Mouse (Mus musculus): ENCODE measurements around the gene Map3k13.
"Not testable (repeated sequence)": the region's sequence is repeated elsewhere in the genome, so short reads cannot be mapped to it uniquely, and the experiment has no call there.

The Map3k13 gene

DNA sequence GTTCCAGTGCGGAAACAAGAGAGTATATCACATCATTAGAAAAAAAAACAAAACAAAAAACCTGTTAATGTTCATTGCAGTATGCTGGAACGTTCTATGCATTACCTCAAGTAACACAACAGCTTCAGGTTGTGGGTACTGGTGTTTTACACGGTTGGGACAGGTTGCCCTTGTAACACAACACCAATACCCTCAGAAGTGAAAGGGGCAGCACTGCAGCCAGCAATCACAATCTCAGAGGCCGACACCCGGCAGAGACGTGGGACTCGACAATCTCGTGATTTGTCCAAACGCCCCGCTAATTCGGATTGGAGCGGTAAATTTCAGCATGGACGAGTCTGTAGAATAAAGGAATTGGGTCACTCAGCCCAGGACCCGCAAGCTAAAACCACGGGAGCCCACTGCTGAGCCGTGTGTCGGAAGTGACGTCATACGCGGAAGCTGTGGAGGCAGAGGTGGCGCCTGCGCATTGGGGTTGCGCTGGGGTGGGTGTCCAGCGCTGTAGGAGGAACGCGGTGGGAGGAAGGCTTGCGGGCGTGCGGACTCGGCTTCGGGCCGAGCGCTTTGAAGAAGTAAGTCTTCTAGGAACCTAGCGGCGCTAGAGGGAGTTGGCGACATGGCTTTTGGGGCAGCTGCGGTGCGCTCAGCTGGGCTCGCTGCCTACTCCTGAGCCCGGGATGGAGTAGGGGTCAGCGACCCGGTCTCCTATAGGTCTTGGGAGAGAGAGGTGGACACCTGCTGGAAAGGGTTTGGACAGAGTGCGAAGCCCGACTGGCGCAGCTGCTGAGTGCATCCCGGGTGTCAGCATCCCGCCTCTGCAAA, at the start of gene Map3k13:
TSS of gene Map3k13 (plus strand) at position 472 of the 822 bp plus-strand sequence.
- peak; percentile 97 for DNase-seq

- DNase-seq = no peak
Measured at GRCm38 (mm10) chr16:21758447-21758846, 35.7 kb upstream of the Map3k13 start.

- no peak for DNase-seq
Measured at GRCm38 (mm10) chr16:21768255-21768654, 25.9 kb upstream of the Map3k13 start.

DNA sequence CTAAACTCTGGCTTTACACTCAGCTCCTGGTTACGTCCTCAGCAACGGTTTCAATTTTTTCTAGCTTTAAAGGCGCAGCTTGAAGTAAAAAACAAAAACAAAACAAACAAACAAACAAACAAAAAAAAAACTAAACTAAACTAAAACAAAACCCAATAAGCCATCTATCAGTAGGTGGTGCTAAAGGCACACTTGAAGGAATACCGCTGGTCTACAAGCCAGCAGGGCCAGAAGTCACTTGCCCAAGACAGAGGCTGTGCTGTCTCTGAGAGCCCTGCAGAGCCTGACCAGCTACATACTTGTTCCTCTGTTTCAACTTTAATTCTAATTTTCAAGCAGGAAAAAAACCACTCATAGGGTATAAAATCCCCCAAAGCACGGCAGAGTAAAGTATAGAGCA, 24.5 kb upstream of the Map3k13 start:
- peak; percentile 25 for DNase-seq

GRCm38 (mm10) chr16:21774725-21775124, 19.4 kb upstream of the Map3k13 start:
- DNase-seq = no peak

GRCm38 (mm10) chr16:21778293-21778866, 15.8 kb upstream of the Map3k13 start:
- peak; percentile 56 for DNase-seq

- DNase-seq = no peak
Measured at GRCm38 (mm10) chr16:21779149-21779548, 15.0 kb upstream of the Map3k13 start.

DNA sequence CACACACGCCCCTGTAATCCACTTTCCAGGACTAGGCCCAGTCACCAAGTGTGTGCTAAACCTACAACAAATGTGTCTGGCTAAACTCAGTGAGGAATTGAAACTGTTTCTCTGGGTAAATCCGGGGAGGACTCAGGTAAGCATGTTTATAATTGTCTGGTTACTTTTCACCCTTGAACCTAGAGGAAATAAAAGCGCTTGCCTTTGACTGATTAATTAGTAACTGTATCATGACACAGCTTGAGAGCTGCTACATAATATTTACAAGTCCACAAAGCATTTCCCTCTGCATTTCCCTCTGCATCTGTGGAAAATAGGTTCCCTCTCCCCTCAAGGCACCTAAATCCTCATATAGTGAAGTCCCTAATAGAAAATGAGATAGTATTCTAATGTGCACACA, 12.9 kb upstream of the Map3k13 start:
- no peak for DNase-seq

GRCm38 (mm10) chr16:21781895-21782294, 12.3 kb upstream of the Map3k13 start:
- no peak for DNase-seq

DNA sequence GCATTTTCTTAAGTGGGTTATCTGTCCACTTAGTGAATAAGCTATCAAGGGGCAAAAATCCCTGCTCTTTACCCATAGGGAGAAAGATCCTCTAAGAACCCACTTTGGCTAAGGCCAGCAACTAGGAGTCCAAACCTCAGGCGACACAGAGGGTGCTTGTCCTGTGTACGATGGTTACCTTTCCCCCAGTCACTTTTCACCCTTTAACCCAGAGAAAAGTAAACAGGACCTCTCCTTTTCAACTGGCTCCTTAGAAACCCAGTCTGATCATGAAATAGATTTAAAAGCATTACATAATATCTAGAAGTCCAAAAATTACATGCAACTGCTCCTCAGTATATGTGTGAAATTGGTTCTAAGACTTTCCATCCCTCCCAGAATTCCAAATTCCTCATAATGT, 11.3 kb upstream of the Map3k13 start:
- no peak for DNase-seq

GRCm38 (mm10) chr16:21785000-21785399, 9.1 kb upstream of the Map3k13 start:
- no peak for DNase-seq

DNA sequence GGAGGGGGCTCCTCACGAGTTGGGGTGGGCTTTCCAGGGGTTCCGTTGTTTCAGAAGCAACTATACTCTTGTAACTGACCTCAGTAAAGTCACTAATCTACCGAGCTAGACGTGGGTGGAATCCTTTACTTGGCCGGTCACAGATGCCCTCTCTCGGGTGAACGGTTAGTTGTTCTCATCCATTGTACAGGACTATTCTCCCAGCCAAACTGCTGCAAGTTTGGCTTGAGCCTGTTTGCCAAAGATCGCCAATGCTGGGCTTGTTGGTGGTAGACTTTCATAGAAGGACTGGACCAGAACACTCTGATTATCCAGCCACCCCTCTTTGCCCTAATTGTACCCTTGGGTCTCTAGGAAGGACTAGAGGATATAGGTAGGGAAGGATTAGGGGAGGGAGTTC, 7.8 kb upstream of the Map3k13 start:
- DNase-seq = no peak

DNA sequence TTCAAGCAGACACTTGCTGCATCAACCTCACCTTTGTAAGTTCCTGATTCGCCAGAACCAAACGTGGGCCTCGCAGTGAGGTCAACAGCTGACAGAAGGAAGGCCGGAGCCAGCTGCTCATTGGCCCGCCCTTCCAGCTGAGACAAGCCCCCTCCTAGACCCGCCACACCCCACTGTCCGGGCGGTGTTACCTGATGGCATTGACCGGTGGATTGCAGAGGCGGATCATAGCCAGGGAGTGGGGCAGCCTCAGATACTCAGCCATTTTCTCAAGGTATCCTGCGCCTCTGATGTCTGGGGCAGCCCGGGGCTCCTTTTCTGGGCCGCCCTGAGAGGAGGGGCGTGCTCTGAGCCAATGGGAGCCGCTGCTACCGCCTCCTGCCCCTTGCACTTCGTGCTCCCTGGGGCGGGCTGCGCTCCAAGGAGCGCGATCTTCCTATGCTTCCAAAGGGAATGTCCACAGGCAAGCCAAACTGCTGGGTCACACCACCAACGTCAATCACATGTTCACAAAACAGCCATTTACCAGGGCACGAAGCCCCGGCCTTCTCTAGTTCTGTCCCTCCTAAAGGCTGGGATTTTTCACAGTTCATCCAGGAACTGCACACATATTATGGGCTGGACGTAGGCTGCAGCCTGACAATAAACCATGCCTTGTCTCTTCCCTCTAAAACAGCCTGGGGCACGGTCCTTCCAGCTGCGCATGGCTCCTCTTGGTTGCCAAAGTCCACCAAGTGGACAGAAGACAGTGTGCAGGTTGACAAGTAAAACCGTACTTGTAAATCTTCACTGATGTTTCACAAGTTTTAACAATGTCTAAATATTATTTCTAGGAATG, 6.4 kb upstream of the Map3k13 start, which contains the start of gene Ehhadh:
TSS of gene Ehhadh (minus strand) at position 292 of the 838 bp plus-strand sequence.
- DNase-seq = peak; percentile 73

DNA sequence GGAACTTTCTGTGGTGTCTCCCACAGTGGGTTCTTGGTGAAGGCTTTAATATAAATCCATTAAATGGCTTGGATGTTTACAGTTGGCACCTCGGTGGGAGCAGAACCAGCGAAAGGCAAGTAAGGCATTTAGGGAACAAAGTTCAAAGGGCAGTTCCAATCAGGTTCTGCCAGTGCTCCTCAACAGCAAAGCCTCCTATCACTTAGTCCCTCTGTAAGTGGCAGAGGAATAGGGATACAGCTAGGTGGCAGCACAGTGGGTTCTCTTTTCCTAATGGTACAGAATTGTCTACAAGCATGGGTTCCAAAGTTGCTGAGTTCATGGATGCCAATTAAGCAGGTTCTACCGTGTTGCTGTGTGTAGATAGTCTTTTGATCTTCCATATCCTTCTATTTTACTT, 5.6 kb upstream of the Map3k13 start:
- no peak for DNase-seq

DNA sequence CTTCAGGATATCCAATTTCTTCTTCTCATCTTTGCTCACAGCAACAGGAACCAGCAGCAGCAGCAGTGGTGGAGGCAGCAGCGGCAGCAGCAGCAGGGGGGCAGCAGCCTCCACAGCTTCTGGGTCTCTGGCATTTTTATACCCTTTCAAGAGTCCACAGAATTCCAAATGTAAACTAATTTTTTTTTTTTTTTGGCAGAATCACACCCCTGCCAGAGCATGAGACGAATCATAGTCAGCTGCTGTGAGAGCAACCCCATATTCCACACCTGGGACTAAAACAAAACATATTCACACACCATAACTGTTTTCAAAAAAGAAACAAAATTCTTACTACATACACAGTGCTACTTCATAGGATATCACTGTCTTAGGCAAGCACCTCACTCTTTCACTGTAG, 5.0 kb upstream of the Map3k13 start:
- no peak for DNase-seq

DNA sequence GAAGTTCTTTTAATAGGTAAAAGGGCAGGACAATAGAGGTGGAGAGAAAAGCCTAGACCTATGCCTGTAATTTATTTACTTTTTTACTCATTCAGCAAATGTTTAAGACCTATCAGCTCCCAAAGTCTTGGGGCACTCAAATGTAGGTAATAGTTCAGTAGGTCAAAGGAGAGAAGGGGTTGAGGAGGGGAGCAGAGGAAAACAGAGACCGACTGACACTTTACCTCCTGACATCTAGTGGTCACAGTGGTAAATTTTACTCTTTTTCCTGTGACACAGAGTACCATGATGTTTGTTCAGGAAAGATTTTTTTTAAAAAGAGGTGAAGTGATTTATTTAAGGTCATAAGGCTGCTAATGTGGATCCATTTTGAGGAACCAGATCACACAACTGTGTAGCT, 3.7 kb upstream of the Map3k13 start:
- no peak for DNase-seq

- no peak for DNase-seq
Measured at GRCm38 (mm10) chr16:21791779-21792178, 2.4 kb upstream of the Map3k13 start.

- DNase-seq = not testable (repeated sequence)
Measured at GRCm38 (mm10) chr16:21793080-21793810, 901 bp upstream of the Map3k13 start.

- DNase-seq = no peak
Measured at GRCm38 (mm10) chr16:21794697-21795045, 525 bp downstream of the Map3k13 start.

GRCm38 (mm10) chr16:21795071-21795470, 925 bp downstream of the Map3k13 start:
- no peak for DNase-seq

- no peak for DNase-seq
Measured at GRCm38 (mm10) chr16:21804258-21804657, 10.1 kb downstream of the Map3k13 start.

DNA sequence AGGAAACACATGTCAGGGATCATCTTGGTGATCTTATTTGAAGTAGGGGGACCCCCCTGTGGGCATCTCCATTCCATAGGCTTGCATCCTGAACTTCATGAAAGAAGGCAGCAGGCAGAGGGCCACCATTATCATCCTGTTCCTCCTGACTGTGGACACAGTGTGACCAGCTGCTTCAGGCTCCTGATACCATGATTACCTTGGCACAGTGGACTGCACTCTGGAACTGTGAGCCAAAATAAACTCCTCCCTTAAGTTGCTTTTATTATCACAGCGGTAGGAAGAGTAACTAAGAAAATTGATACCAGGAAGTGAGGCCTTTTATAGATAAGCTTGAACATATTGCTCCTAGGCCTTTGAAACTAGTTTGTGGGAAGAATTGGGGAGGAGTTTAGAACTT, 12.7 kb downstream of the Map3k13 start:
- DNase-seq = no peak

- peak; percentile 54 for DNase-seq
Measured at GRCm38 (mm10) chr16:21807786-21808185, 13.6 kb downstream of the Map3k13 start.

Measured in thymus, postnatal 4 days (tissue).